Mouse (Mus musculus): ENCODE data around the gene Susd4.

DNA sequence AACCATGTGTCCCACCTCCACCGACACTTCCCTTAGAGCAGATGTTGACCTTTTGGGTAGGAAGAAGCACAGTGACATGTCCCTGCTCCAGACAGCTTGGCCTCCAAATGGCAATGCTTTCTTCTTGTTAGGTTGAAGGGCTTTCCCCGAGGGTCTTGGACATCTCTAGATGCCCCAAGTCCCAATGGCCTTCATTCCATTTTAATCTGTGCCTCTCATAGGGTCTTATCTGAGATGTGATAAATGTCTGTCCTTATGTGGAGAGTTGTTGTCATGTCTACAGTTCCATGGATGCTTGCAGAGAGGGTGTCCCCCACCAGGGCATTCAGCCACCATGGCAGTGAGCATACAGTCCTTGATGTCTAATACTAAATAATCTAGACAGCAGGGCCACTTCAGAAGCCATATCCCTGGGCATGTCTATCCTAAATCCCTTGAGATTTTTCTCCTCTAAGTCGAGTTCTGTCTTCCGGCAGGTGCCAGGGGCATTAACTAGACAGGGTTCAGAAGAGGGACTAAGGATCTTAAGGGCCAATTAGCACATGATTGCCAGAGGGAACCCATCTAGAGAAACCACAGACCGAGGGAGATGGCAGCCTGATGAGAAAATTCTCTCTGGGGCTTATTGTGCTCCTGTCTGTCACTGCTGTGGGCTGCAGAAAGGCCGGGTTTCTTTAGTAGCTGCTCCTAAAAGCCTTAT lies 49.3 kb upstream of the Susd4 start:
- TF ChIP-seq POLR2A (IDR thresholded peaks at IDR 0.05; ENCODE audit: borderline replicate concordance, extremely low read depth, insufficient read depth, insufficient read length, poor library complexity, severe bottlenecking) = no peak
- TF ChIP-seq CTCF (IDR thresholded peaks at IDR 0.05; ENCODE audit: borderline replicate concordance, extremely low read depth, insufficient read depth, insufficient read length) = no peak

Measured in brain, embryonic 14.5 days (tissue).